Mouse (Mus musculus) spleen, adult 2 months (tissue): ENCODE measurements around the gene Gpr19.

Experiments used
- CTCF ChIP-seq: fragments of 200-500 bp; IDR thresholded peaks from 2 replicates; pipeline ENCODE4 v1.5.1; 2011; ENCODE audit warnings: mild to moderate bottlenecking, inconsistent platforms; ENCODE audit not compliant: insufficient read depth, insufficient read length, insufficient replicate concordance; ENCODE audit errors: extremely low read depth
- POLR2A ChIP-seq: fragments of 200-500 bp; IDR thresholded peaks from 2 replicates; pipeline ENCODE4 v1.6.1; 2011; ENCODE audit warnings: low read depth, low read length, inconsistent platforms

GRCm38 (mm10) chr6:134879556-134879955, 18.8 kb downstream of the Gpr19 start:
- TF ChIP-seq CTCF (no peak), POLR2A (no peak)
